Mouse (Mus musculus) neural tube, embryonic 13.5 days (tissue): ENCODE data around the gene Gpx5. TPM values are rescaled to one million over a fixed set of nuclear protein-coding genes. Genes with fewer than 3 reads are reported as not detected.
A peak's percentile ranks its signal among the peaks of the same experiment; 100 is the strongest.

ENCODE experiments used
- ATAC-seq: fragments of 200-750 bp; cut with Nextera tagmentation; 2 replicates; pipeline ENCODE4 v1.8.0; 2017; ENCODE audit warnings: low read depth, mild to moderate bottlenecking, moderate TSS enrichment, moderate library complexity
- H3K27ac ChIP-seq: fragments of 300-500 bp; sonication (generic); replicated peaks from 2 replicates; pipeline ENCODE4 v1.5.1; 2015; ENCODE audit warnings: moderate library complexity, mild to moderate bottlenecking, inconsistent platforms
- H3K27me3 ChIP-seq: fragments of 300-500 bp; sonication (generic); 2 replicates; pipeline ENCODE4 v1.6.1; 2015; ENCODE audit warnings: mild to moderate bottlenecking, inconsistent platforms
- H3K36me3 ChIP-seq: fragments of 300-500 bp; sonication (generic); 2 replicates; pipeline ENCODE4 v1.6.1; 2015; ENCODE audit warnings: mild to moderate bottlenecking, inconsistent platforms
- H3K4me1 ChIP-seq: fragments of 300-500 bp; sonication (generic); replicated peaks from 2 replicates; pipeline ENCODE4 v1.6.1; 2015; ENCODE audit warnings: inconsistent platforms
- H3K4me2 ChIP-seq: fragments of 300-500 bp; sonication (generic); 2 replicates; pipeline ENCODE4 v1.6.1; 2015; ENCODE audit warnings: inconsistent platforms, mild to moderate bottlenecking, moderate library complexity
- H3K4me3 ChIP-seq: fragments of 300-500 bp; sonication (generic); 2 replicates; pipeline ENCODE4 v1.5.1; 2015; ENCODE audit warnings: mild to moderate bottlenecking, inconsistent platforms
- H3K9ac ChIP-seq: fragments of 300-500 bp; sonication (generic); 2 replicates; pipeline ENCODE4 v1.6.1; 2015; ENCODE audit warnings: moderate library complexity, mild to moderate bottlenecking, inconsistent platforms
- H3K9me3 ChIP-seq: fragments of 300-500 bp; sonication (generic); 2 replicates; pipeline ENCODE4 v1.6.1; 2016; ENCODE audit warnings: inconsistent platforms
- WGBS: fragments of 180-500 bp; shearing (Covaris S2); methylation state at CpG from one replicate; pipeline ENCODE4 v1.1.7; 2015; 5-methylcytosine and 5-hydroxymethylcytosine counted together
- polyA plus RNA-seq: library from polyadenylated mRNA; unstranded; fragments of >200 nt; fragmentation: Nextera tagmentation; extraction: Ambion mirVana; gene quantifications from 2 replicates; pipeline ENCODE4 v1.2.1, GENCODE M21; 2015

Gene Gpx5
- polyA plus RNA-seq, 1 experiment from 2014 or later: not detected

DNA sequence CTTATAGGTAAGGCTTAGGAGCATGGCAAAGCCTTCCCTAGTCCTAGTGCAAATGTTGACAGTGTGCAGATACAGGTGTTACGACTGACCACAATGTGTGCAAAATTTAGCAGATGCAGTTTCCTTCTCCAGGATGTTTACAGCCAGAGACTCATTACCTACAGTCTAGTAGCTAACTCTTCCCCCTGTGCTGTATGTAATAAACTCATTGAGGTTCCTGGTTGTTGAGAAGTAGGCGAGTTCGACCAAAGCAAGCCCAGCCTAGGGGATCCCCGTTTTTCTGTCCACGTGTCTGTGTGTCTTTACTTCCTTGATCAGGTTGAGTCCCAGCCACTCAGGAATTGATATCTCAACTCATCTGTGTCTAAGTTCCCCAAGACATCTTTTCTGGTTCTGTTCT is 48.4 kb downstream of the Gpx5 start:
- no peak overlapping the region for H3K4me3 ChIP-seq
- H3K4me1 ChIP-seq: no peaks in the 10 kb centered on the region
- H3K9ac ChIP-seq: no peak overlapping the region
- ATAC-seq: no peak
- H3K9me3 ChIP-seq: no peaks in the 10 kb centered on the region
- WGBS: 82% methylated on average over 5 of the region's 5 CpGs
- peaks cover 34% of the 10 kb centered on the region for H3K27me3 ChIP-seq
- no peak overlapping the region for H3K27ac ChIP-seq
- H3K4me2 ChIP-seq: no peak overlapping the region
- no peaks in the 10 kb centered on the region for H3K36me3 ChIP-seq

DNA sequence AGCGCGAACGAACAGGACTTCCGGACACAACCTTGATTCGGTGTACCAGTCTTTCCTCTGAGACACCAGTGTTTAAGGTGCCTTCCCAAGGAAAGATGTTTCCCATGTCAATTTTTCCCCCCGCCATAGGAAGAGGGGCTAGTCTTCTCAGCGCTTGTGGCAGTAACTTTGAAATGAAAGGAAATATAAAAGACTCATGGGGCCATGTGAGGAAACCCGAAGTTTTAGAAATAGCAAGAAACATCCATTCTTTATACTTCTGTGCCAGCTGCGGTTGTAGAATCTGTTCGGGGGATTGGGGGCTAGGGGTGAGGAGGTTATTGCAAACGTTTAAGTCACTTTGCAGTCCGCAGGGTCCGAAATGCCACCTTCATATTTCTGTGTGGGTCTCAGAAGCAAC is 49.3 kb downstream of the Gpx5 start:
- no peaks in the 10 kb centered on the region for H3K36me3 ChIP-seq
- H3K4me3 ChIP-seq: no peak overlapping the region; the same call in 1 of the 2 replicates
- 17% methylated on average over 13 of the region's 13 CpGs for WGBS
- no peaks in the 10 kb centered on the region for H3K4me1 ChIP-seq
- no peak overlapping the region for H3K27ac ChIP-seq
- H3K9ac ChIP-seq: no peak overlapping the region
- no peaks in the 10 kb centered on the region for H3K9me3 ChIP-seq
- H3K4me2 ChIP-seq: peak overlapping the region; percentile 36
- ATAC-seq: no peak
- peaks cover 34% of the 10 kb centered on the region for H3K27me3 ChIP-seq

DNA sequence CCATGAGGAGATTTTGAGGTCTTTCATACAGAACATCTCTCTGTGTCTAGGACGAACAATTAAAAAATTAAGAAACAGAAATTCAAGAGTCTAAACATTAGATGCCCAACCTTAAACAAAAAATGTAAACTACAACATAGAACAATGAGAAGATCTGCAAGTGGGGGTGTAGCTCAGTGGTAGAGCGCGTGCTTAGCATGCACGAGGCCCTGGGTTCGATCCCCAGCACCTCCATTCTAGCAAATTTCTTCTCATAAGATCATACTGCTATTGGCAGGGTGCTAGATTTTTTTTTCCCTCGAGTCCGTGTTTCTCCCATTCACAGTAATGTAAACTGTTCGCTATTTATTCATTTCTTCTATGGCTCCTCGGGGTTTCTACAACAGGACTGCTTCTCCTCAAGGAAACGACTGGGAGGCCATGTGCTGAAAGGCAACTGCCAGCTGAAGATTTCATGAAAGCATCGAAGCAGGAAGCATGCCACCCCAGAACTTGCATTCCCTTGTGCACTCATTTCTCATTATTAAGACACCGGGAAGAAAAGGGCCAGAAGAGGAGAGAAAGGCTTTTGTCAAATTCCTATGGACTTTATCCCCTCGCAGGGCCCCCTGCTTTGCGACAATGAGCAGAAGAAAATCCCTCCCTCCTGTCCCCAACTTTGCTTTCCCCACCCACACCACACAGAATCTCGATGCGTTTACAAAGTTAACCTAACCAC is 50.0 kb downstream of the Gpx5 start:
- Histone ChIP-seq H3K27ac (no peak overlapping the region), H3K4me3 (no peak overlapping the region; the same call in 1 of the 2 replicates), H3K36me3 (no peaks in the 10 kb centered on the region), H3K9ac (no peak overlapping the region), H3K4me1 (no peaks in the 10 kb centered on the region), H3K4me2 (peak overlapping the region; percentile 36), H3K9me3 (no peaks in the 10 kb centered on the region), H3K27me3 (peaks cover 34% of the 10 kb centered on the region)
- no peak for ATAC-seq
- 8% methylated on average over 16 of the region's 16 CpGs for WGBS

DNA sequence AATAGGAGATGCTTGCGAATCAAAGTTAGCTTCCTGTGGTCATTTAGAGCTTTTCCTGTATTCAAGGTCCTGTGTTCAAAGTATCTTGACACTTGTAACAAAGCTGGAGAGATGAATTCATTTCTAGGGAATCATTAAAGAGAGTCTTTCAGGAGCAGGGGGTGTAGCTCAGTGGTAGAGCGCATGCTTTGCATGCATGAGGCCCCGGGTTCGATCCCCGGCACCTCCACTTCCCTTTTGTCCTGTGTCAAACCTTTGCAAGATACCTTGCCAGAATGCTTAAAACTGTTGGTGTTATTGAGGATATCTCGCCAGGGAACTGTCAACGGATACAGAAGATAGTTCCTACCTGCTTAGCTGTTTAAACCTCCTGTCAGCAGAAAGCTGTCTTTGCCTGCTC is 51.7 kb downstream of the Gpx5 start:
- no peaks in the 10 kb centered on the region for H3K4me1 ChIP-seq
- H3K36me3 ChIP-seq: no peaks in the 10 kb centered on the region
- WGBS: 9% methylated on average over 7 of the region's 7 CpGs
- H3K27ac ChIP-seq: no peak overlapping the region
- H3K27me3 ChIP-seq: peaks cover 34% of the 10 kb centered on the region
- no peak overlapping the region for H3K9ac ChIP-seq
- no peak for ATAC-seq
- H3K9me3 ChIP-seq: no peaks in the 10 kb centered on the region
- H3K4me3 ChIP-seq: no peak overlapping the region
- H3K4me2 ChIP-seq: no peak overlapping the region

DNA sequence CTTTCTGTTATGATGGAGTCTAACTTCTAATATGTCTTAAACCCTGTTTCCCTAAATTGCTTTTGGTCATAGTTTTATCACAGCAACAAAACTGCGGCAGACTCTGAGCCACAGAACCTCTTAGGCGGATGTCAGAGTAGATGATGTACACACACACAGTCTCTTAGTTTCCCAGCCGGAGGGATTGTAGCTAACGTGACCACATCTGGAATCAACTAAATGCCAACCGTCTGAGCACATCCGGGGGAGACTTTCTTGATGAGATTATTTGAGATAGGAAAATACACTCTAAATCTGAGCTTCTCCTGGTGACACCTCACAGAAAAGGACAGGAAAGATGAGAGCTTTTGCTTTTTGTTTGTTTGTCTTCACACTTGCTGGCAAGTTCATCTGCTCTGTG is 55.4 kb downstream of the Gpx5 start:
- no peak for ATAC-seq
- Histone ChIP-seq H3K27me3 (peaks cover 5% of the 10 kb centered on the region), H3K4me1 (peaks cover 5% of the 10 kb centered on the region; the same call in 1 of the 2 replicates), H3K9me3 (no peaks in the 10 kb centered on the region), H3K27ac (no peak overlapping the region), H3K4me3 (no peak overlapping the region), H3K4me2 (no peak overlapping the region), H3K9ac (no peak overlapping the region), H3K36me3 (no peaks in the 10 kb centered on the region)
- 79% methylated on average over 6 of the region's 6 CpGs for WGBS

DNA sequence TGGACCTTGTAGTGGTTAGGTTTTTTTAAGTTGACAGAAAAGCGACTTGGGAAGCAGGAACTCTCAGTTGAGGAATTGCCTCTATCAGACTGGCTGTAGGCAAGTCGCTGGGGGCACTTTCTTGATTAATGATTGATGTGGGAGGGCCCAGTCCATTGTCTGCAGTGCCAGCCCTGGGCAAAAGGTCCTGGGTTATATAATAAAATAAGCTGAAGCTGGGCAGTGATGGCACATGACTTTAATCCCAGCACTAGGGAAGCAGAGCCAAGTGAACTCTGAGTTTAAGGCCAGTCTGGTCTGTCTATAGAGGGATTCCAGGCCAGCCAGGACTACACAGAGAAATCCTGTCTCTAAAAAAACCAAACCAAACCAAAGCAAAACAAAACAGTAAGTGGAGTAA is 55.8 kb downstream of the Gpx5 start:
- no peak overlapping the region for H3K9ac ChIP-seq
- 70% methylated on average over 2 of the region's 2 CpGs for WGBS

More for the DNA sequence above, 55.8 kb downstream of the Gpx5 start:
- Histone ChIP-seq H3K27ac (no peak overlapping the region), H3K4me1 (peaks cover 5% of the 10 kb centered on the region; the same call in 1 of the 2 replicates), H3K36me3 (no peaks in the 10 kb centered on the region), H3K9me3 (no peaks in the 10 kb centered on the region), H3K27me3 (peaks cover under 1% of the 10 kb centered on the region; the same call in 1 of the 2 replicates), H3K4me3 (no peak overlapping the region), H3K4me2 (no peak overlapping the region)
- no peak for ATAC-seq

Other genes starting within 250 kb of the Gpx5 start
- gene Olfr1370, start 217.8 kb downstream of the Gpx5 start, polyA plus RNA-seq: not detected in 2 replicates
- gene Olfr1369-ps1, start 181.2 kb downstream of the Gpx5 start, polyA plus RNA-seq: not detected in 2 replicates
- gene Olfr263, start 163.1 kb downstream of the Gpx5 start, polyA plus RNA-seq: not detected in 2 replicates
- gene Olfr1368, start 146.9 kb downstream of the Gpx5 start, polyA plus RNA-seq: not detected in 2 replicates
- 82.9 and 88.9 TPM in 2 replicates for gene Trim27, start 113.3 kb downstream of the Gpx5 start, polyA plus RNA-seq
- not detected in 2 replicates for gene Gpx6, start 19.4 kb upstream of the Gpx5 start, polyA plus RNA-seq
- not detected in 2 replicates for gene Olfr1367, start 54.2 kb upstream of the Gpx5 start, polyA plus RNA-seq
- gene Zscan12, start 70.1 kb upstream of the Gpx5 start, polyA plus RNA-seq: 13.8 and 14.4 TPM in 2 replicates
- gene Zkscan3, start 110.0 kb upstream of the Gpx5 start, polyA plus RNA-seq: 72.1 and 84.0 TPM in 2 replicates
- 3.4 and 3.9 TPM in 2 replicates for gene Pgbd1, start 148.3 kb upstream of the Gpx5 start, polyA plus RNA-seq
- gene Zscan26, start 161.0 kb upstream of the Gpx5 start, polyA plus RNA-seq: 23.5 and 27.9 TPM in 2 replicates
- gene Nkapl, start 175.8 kb upstream of the Gpx5 start, polyA plus RNA-seq: 3.2 and 3.9 TPM in 2 replicates
- gene Zkscan4, start 186.2 kb upstream of the Gpx5 start, polyA plus RNA-seq: 8.9 and 9.0 TPM in 2 replicates
- gene Gm10065, start 186.7 kb upstream of the Gpx5 start, polyA plus RNA-seq: not detected in 2 replicates
- 0.71 and 0.96 TPM in 2 replicates for gene AK157302, start 202.5 kb upstream of the Gpx5 start, polyA plus RNA-seq
- 9.0 and 17.5 TPM in 2 replicates for gene Gm11273, start 208.7 kb upstream of the Gpx5 start, polyA plus RNA-seq
- 5.2 and 5.6 TPM in 2 replicates for gene Zkscan8, start 238.4 kb upstream of the Gpx5 start, polyA plus RNA-seq